Mouse (Mus musculus) megakaryocyte, embryonic 14.5 days (primary cell): ENCODE data around the gene Wdr90. TPM values are rescaled to one million over a fixed set of nuclear protein-coding genes. Genes with fewer than 3 reads are reported as not detected.

Experiments used
- H3K27me3 ChIP-seq: replicated peaks from 2 replicates; pipeline ENCODE3; 2012; ENCODE audit warnings: inconsistent platforms
- H3K36me3 ChIP-seq: replicated peaks from 2 replicates; pipeline ENCODE3; 2012; ENCODE audit warnings: low read length, inconsistent platforms, mixed read lengths
- H3K4me1 ChIP-seq: 2 replicates; pipeline ENCODE4 v1.6.1; 2012; ENCODE audit warnings: inconsistent platforms
- H3K4me3 ChIP-seq: replicated peaks from 2 replicates; pipeline ENCODE3; 2012; ENCODE audit warnings: moderate library complexity, mild to moderate bottlenecking, inconsistent platforms
- H3K9me3 ChIP-seq: 2 replicates; pipeline ENCODE4 v1.6.1; 2012; ENCODE audit warnings: inconsistent platforms
- FLI1 ChIP-seq: IDR thresholded peaks from 2 replicates; pipeline ENCODE4 v1.6.1; 2012; ENCODE audit warnings: low read length, inconsistent platforms, mixed read lengths
- GATA1 ChIP-seq: IDR thresholded peaks from 3 replicates; pipeline ENCODE4 v1.6.1; 2012; ENCODE audit warnings: mixed read lengths, low read length, inconsistent platforms, borderline replicate concordance
- polyA plus RNA-seq: library from polyadenylated mRNA; stranded (reverse); fragments of >175 nt; gene quantifications from 2 replicates; pipeline ENCODE4 v1.2.3, GENCODE M21; 2012; ENCODE audit warnings: low replicate concordance; ENCODE audit not compliant: insufficient read depth

Gene Wdr90
- polyA plus RNA-seq, 1 experiment: 6.0 TPM

- H3K4me1 ChIP-seq: peaks cover 90% of the 10 kb centered on the region
- peaks cover 3% of the 10 kb centered on the region for H3K27me3 ChIP-seq
- TF ChIP-seq FLI1 (no peak), GATA1 (no peak)
- H3K9me3 ChIP-seq: no peaks in the 10 kb centered on the region
- peaks cover 66% of the 10 kb centered on the region for H3K36me3 ChIP-seq
- H3K4me3 ChIP-seq: peak overlapping the region; percentile 55
These were observed 34.3 kb downstream of the Wdr90 start for GRCm38 (mm10) chr17:25827011-25827410.

- peaks cover 6% of the 10 kb centered on the region for H3K27me3 ChIP-seq
- H3K4me3 ChIP-seq: peak overlapping the region; percentile 53
- TF ChIP-seq FLI1 (no peak), GATA1 (no peak)
- H3K36me3 ChIP-seq: peaks cover 57% of the 10 kb centered on the region
- H3K9me3 ChIP-seq: no peaks in the 10 kb centered on the region
- peaks cover 80% of the 10 kb centered on the region for H3K4me1 ChIP-seq
These were observed 35.2 kb downstream of the Wdr90 start for GRCm38 (mm10) chr17:25825984-25826570.

- Histone ChIP-seq H3K36me3 (peaks cover 49% of the 10 kb centered on the region), H3K4me1 (peaks cover 73% of the 10 kb centered on the region), H3K4me3 (peak overlapping the region; percentile 46), H3K27me3 (peaks cover 12% of the 10 kb centered on the region), H3K9me3 (no peaks in the 10 kb centered on the region)
- TF ChIP-seq FLI1: no peak
- no peak for TF ChIP-seq GATA1
These were observed 36.0 kb downstream of the Wdr90 start for GRCm38 (mm10) chr17:25825311-25825710.

GRCm38 (mm10) chr17:25824362-25825142 is 36.7 kb downstream of the Wdr90 start:
- Histone ChIP-seq H3K27me3 (peaks cover 20% of the 10 kb centered on the region), H3K9me3 (no peaks in the 10 kb centered on the region), H3K4me3 (peak overlapping the region; percentile 96), H3K36me3 (peaks cover 42% of the 10 kb centered on the region), H3K4me1 (peaks cover 72% of the 10 kb centered on the region)
- TF ChIP-seq FLI1: no peak
- no peak for TF ChIP-seq GATA1

- Histone ChIP-seq H3K27me3 (peaks cover 31% of the 10 kb centered on the region), H3K36me3 (peaks cover 38% of the 10 kb centered on the region), H3K4me3 (peak within 1 kb of the TSS; percentile 96), H3K4me1 (peaks cover 70% of the 10 kb centered on the region), H3K9me3 (no peaks in the 10 kb centered on the region)
- peak; percentile 93 for TF ChIP-seq FLI1
- no peak for TF ChIP-seq GATA1
These were observed 37.8 kb downstream of the Wdr90 start, which contains the start of gene Wdr24 for GRCm38 (mm10) chr17:25823452-25823851. TSS of gene Wdr24 (plus strand) at chr17:25823627.

- TF ChIP-seq GATA1 (no peak), FLI1 (no peak)
- peak overlapping the region; percentile 87 for H3K4me3 ChIP-seq
- no peaks in the 10 kb centered on the region for H3K9me3 ChIP-seq
- peaks cover 71% of the 10 kb centered on the region for H3K27me3 ChIP-seq
- H3K36me3 ChIP-seq: no peaks in the 10 kb centered on the region
- H3K4me1 ChIP-seq: peaks cover 31% of the 10 kb centered on the region
These were observed 42.2 kb downstream of the Wdr90 start for GRCm38 (mm10) chr17:25818851-25819780.

GRCm38 (mm10) chr17:25817662-25818061 is 43.6 kb downstream of the Wdr90 start:
- Histone ChIP-seq H3K27me3 (peaks cover 84% of the 10 kb centered on the region), H3K36me3 (no peaks in the 10 kb centered on the region), H3K9me3 (no peaks in the 10 kb centered on the region), H3K4me1 (peaks cover 29% of the 10 kb centered on the region), H3K4me3 (no peak overlapping the region)
- no peak for TF ChIP-seq GATA1

- H3K27me3 ChIP-seq: peaks cover 95% of the 10 kb centered on the region
These were observed 47.8 kb downstream of the Wdr90 start for GRCm38 (mm10) chr17:25813471-25813870.

GRCm38 (mm10) chr17:25810890-25811289 is 50.4 kb downstream of the Wdr90 start:
- H3K4me1 ChIP-seq: peaks cover 24% of the 10 kb centered on the region
- H3K9me3 ChIP-seq: no peaks in the 10 kb centered on the region

More at GRCm38 (mm10) chr17:25813471-25813870, 47.8 kb downstream of the Wdr90 start:
- no peaks in the 10 kb centered on the region for H3K36me3 ChIP-seq
- no peak for TF ChIP-seq FLI1
- no peak for TF ChIP-seq GATA1
- no peak overlapping the region for H3K4me3 ChIP-seq
- no peaks in the 10 kb centered on the region for H3K9me3 ChIP-seq
- H3K4me1 ChIP-seq: peaks cover 26% of the 10 kb centered on the region

More at GRCm38 (mm10) chr17:25810890-25811289, 50.4 kb downstream of the Wdr90 start:
- no peak overlapping the region for H3K4me3 ChIP-seq
- H3K36me3 ChIP-seq: no peaks in the 10 kb centered on the region
- no peak for TF ChIP-seq GATA1
- no peak for TF ChIP-seq FLI1
- H3K27me3 ChIP-seq: peaks cover 88% of the 10 kb centered on the region
